Mouse (Mus musculus) heart, postnatal 0 days (tissue): ENCODE results near the gene Plxdc2. TPM values are rescaled to one million over a fixed set of nuclear protein-coding genes. Genes with fewer than 3 reads are reported as not detected.

Experiments used
- ATAC-seq: fragments of 200-750 bp; cut with Nextera tagmentation; 2 replicates; pipeline ENCODE4 v1.8.0; 2017; ENCODE audit warnings: low read depth, moderate number of reproducible peaks, moderate library complexity; ENCODE audit not compliant: insufficient read depth
- DNase-seq: peaks from one replicate; pipeline ENCODE4 v3.0.0-alpha.2; 2016; ENCODE audit warnings: low spot score
- H3K27ac ChIP-seq: fragments of 300-500 bp; sonication (generic); 2 replicates; pipeline ENCODE4 v1.5.1; 2014; ENCODE audit warnings: low read depth, mild to moderate bottlenecking
- H3K27me3 ChIP-seq: fragments of 300-500 bp; sonication (generic); 2 replicates; pipeline ENCODE4 v1.6.1; 2014; ENCODE audit warnings: low read length, mixed read lengths; ENCODE audit not compliant: control insufficient read depth, insufficient read depth
- H3K36me3 ChIP-seq: fragments of 300-500 bp; sonication (generic); replicated peaks from 2 replicates; pipeline ENCODE4 v1.6.1; 2014; ENCODE audit warnings: low read length, mixed read lengths; ENCODE audit not compliant: control insufficient read depth, insufficient read depth
- H3K4me1 ChIP-seq: fragments of 300-500 bp; sonication (generic); 2 replicates; pipeline ENCODE4 v1.6.1; 2014; ENCODE audit warnings: antibody characterized with exemption; ENCODE audit not compliant: control insufficient read depth, insufficient read depth
- H3K4me2 ChIP-seq: fragments of 300-500 bp; sonication (generic); 2 replicates; pipeline ENCODE4 v1.6.1; 2014; ENCODE audit warnings: low read depth, mild to moderate bottlenecking, low read length, moderate library complexity
- H3K4me3 ChIP-seq: fragments of 300-500 bp; sonication (generic); 2 replicates; pipeline ENCODE4 v1.5.1; 2014; ENCODE audit warnings: low read depth, low read length
- H3K9ac ChIP-seq: fragments of 300-500 bp; sonication (generic); replicated peaks from 2 replicates; pipeline ENCODE4 v1.6.1; 2014; ENCODE audit warnings: low read depth, low read length, mixed read lengths
- H3K9me3 ChIP-seq: fragments of 300-500 bp; sonication (generic); replicated peaks from 2 replicates; pipeline ENCODE4 v1.6.1; 2016; ENCODE audit warnings: low read length; ENCODE audit not compliant: control insufficient read depth
- CTCF ChIP-seq: IDR thresholded peaks from 2 replicates; pipeline ENCODE4 v1.5.1; 2016; ENCODE audit warnings: antibody characterized with exemption, control low read depth, low read depth
- EP300 ChIP-seq: IDR thresholded peaks from 2 replicates; pipeline ENCODE4 v1.6.1; 2016; ENCODE audit warnings: antibody characterized with exemption, low read depth
- WGBS: fragments of 180-500 bp; shearing (Covaris S2); extraction: QIAGEN DNeasy Blood & Tissue Kit; methylation state at CpG from one replicate; pipeline ENCODE4 v1.1.7; 2014; 5-methylcytosine and 5-hydroxymethylcytosine counted together
- polyA plus RNA-seq: library from polyadenylated mRNA; unstranded; fragments of >200 nt; fragmentation: Nextera tagmentation; extraction: Ambion mirVana; gene quantifications from 2 replicates; pipeline ENCODE4 v1.2.1, GENCODE M21; 2015
- total RNA-seq: library from RNA; depleted of rRNA; stranded (reverse); fragments of >200 nt; gene quantifications from 2 replicates; pipeline ENCODE4 v1.2.3, GENCODE M21; 2014; ENCODE audit warnings: low replicate concordance

Gene Plxdc2
- total and polyA plus RNA-seq, 2 experiments from 2014 or later: 4.2 to 6.1 TPM

GRCm38 (mm10) chr2:16351106-16351505 lies 5.0 kb upstream of the Plxdc2 start:
- Histone ChIP-seq H3K36me3 (no peaks in the 10 kb centered on the region), H3K9me3 (no peaks in the 10 kb centered on the region), H3K9ac (no peak overlapping the region), H3K27ac (no peak overlapping the region), H3K4me1 (no peaks in the 10 kb centered on the region), H3K4me3 (no peak overlapping the region), H3K27me3 (no peaks in the 10 kb centered on the region), H3K4me2 (no peak overlapping the region)
- 49% methylated on average over 3 of the region's 3 CpGs for WGBS
- ATAC-seq: no peak
- DNase-seq: no peak
- TF ChIP-seq EP300 (no peak), CTCF (no peak)

GRCm38 (mm10) chr2:16355611-16356105 lies 446 bp upstream of the Plxdc2 start:
- Histone ChIP-seq H3K4me2 (peak overlapping the region; percentile 71), H3K4me1 (no peaks in the 10 kb centered on the region), H3K27ac (no peak overlapping the region), H3K9me3 (no peaks in the 10 kb centered on the region), H3K9ac (peak overlapping the region; percentile 47), H3K36me3 (no peaks in the 10 kb centered on the region), H3K27me3 (no peaks in the 10 kb centered on the region), H3K4me3 (peak overlapping the region; percentile 62)
- under 1% methylated on average over 22 of the region's 22 CpGs for WGBS
- ATAC-seq (peak; percentile 27; the same call in 1 of the 2 replicates), DNase-seq (no peak)
- TF ChIP-seq EP300 (no peak), CTCF (no peak)

GRCm38 (mm10) chr2:16356921-16357837 lies 1.1 kb downstream of the Plxdc2 start:
- Histone ChIP-seq H3K9me3 (no peaks in the 10 kb centered on the region), H3K4me3 (peak overlapping the region; percentile 62), H3K4me1 (no peaks in the 10 kb centered on the region), H3K27me3 (no peaks in the 10 kb centered on the region), H3K27ac (no peak overlapping the region), H3K4me2 (peak overlapping the region; percentile 71), H3K36me3 (no peaks in the 10 kb centered on the region), H3K9ac (peak overlapping the region; percentile 47)
- ATAC-seq (no peak), DNase-seq (no peak)
- 0 out of 2 replicates have a peak, but pooled peaks have one; percentile 1 for TF ChIP-seq CTCF
- TF ChIP-seq EP300: no peak
- 6% methylated on average over 33 of the region's 33 CpGs for WGBS

- no peak for TF ChIP-seq CTCF
- TF ChIP-seq EP300: no peak
- Histone ChIP-seq H3K9me3 (no peaks in the 10 kb centered on the region), H3K27ac (no peak overlapping the region), H3K4me3 (peak overlapping the region; percentile 62), H3K36me3 (no peaks in the 10 kb centered on the region), H3K27me3 (no peaks in the 10 kb centered on the region), H3K9ac (no peak overlapping the region; the same call in 1 of the 2 replicates), H3K4me1 (no peaks in the 10 kb centered on the region), H3K4me2 (peak overlapping the region; percentile 71)
- ATAC-seq (no peak), DNase-seq (no peak)
- 44% methylated on average over 1 of the region's 1 CpGs for WGBS
These were observed 1.8 kb downstream of the Plxdc2 start for GRCm38 (mm10) chr2:16357946-16358345.

GRCm38 (mm10) chr2:16359341-16359928 lies 3.3 kb downstream of the Plxdc2 start:
- TF ChIP-seq CTCF: peak; percentile 62
- TF ChIP-seq EP300: no peak
- Histone ChIP-seq H3K4me1 (no peaks in the 10 kb centered on the region), H3K27me3 (no peaks in the 10 kb centered on the region), H3K9me3 (no peaks in the 10 kb centered on the region), H3K36me3 (no peaks in the 10 kb centered on the region), H3K4me2 (no peak overlapping the region), H3K4me3 (no peak overlapping the region), H3K27ac (no peak overlapping the region), H3K9ac (no peak overlapping the region)
- WGBS: 35% methylated on average over 3 of the region's 3 CpGs
- DNase-seq (no peak), ATAC-seq (no peak)
